ENCODE assay signal across 9 mouse cellular contexts in genomic region chr19:36470106-36470505, GRCm38 (mm10).
DNase-seq lines count a peak whose midpoint lies in the region; ATAC-seq lines count a peak whose summit lies in the region.
"Had no signal": no experiment of that assay in that cellular context is flagged by ENCODE, and none has a peak within 500 bp of the region (broad histone marks: within the 10 kb centered on the region; RNA-seq: fewer than 3 reads in every experiment).

No protein-coding gene starts in this region.

- H3K27ac ChIP-seq in heart, embryonic 10.5 days, result no peak overlapping the region
- H3K27ac ChIP-seq in heart, embryonic 12.5 days (ENCODE audit: poor library complexity, severe bottlenecking), result no peak overlapping the region
- H3K27ac ChIP-seq: midbrain, embryonic 12.5 days had no signal

- WGBS in heart, embryonic 10.5 days, result 17% methylated on average over 6 of the region's 6 CpGs
- WGBS in heart, embryonic 12.5 days, result 14% methylated on average over 6 of the region's 6 CpGs

- H3K4me1 ChIP-seq in heart, embryonic 10.5 days, result no peaks in the 10 kb centered on the region
- H3K4me1 ChIP-seq in heart, embryonic 12.5 days (replicated peaks), result 0 out of 2 replicates have a peak, but pooled peaks cover 2% of the 10 kb centered on the region
- H3K4me1 ChIP-seq: midbrain, embryonic 12.5 days had no signal

- no peaks in the 10 kb centered on the region for H3K36me3 ChIP-seq in heart, embryonic 10.5 days
- no peaks in the 10 kb centered on the region for H3K36me3 ChIP-seq in heart, embryonic 12.5 days
- H3K36me3 ChIP-seq: midbrain, embryonic 12.5 days had no signal

- H3K27me3 ChIP-seq in heart, embryonic 10.5 days (ENCODE audit: insufficient read depth, poor library complexity, severe bottlenecking), result no peaks in the 10 kb centered on the region
- no peaks in the 10 kb centered on the region for H3K27me3 ChIP-seq in heart, embryonic 12.5 days (replicated peaks)
- H3K27me3 ChIP-seq: midbrain, embryonic 12.5 days had no signal

- H3K4me2 ChIP-seq in heart, embryonic 12.5 days, result no peak overlapping the region
- H3K4me2 ChIP-seq: midbrain, embryonic 12.5 days had no signal

- H3K9me3 ChIP-seq in heart, embryonic 10.5 days, result no peaks in the 10 kb centered on the region
- H3K9me3 ChIP-seq in heart, embryonic 12.5 days (replicated peaks), result no peaks in the 10 kb centered on the region
- H3K9me3 ChIP-seq: midbrain, embryonic 12.5 days had no signal

- H3K4me3 ChIP-seq in heart, embryonic 10.5 days, result no peak overlapping the region
- no peak overlapping the region for H3K4me3 ChIP-seq in heart, embryonic 12.5 days
- H3K4me3 ChIP-seq: midbrain, embryonic 12.5 days had no signal

- DNase-seq in heart, embryonic 10.5 days (ENCODE audit: low spot score), result peak; percentile 82
- peak; percentile 57 for DNase-seq in WW6 (ENCODE audit: low read depth, low spot score)
- peak; percentile 73 to 88 for DNase-seq in cerebellum, postnatal 25 days
- peak; percentile 68 to 75 for DNase-seq in layer of hippocampus, postnatal 14 days (ENCODE audit: low spot score in 2 of 2)
- peak; percentile 85 for DNase-seq in testis, postnatal 10 days (ENCODE audit: low spot score)

- H3K9ac ChIP-seq in heart, embryonic 12.5 days, result no peak overlapping the region
- H3K9ac ChIP-seq: midbrain, embryonic 12.5 days had no signal

- ATAC-seq in heart, embryonic 12.5 days (ENCODE audit: insufficient number of reproducible peaks, low FRiP score), result no peak
- ATAC-seq in granulocyte monocyte progenitor cell, adult 5-6 weeks (replicated peaks; ENCODE audit: poor library complexity, severe bottlenecking), result peak; percentile 93
- peak; percentile 73 for ATAC-seq in megakaryocyte-erythroid progenitor cell, adult 5-6 weeks (replicated peaks; ENCODE audit: low FRiP score, low TSS enrichment, poor library complexity, severe bottlenecking)
